Mouse (Mus musculus) bone marrow macrophage, adult 2 months (primary cell): ENCODE results near the gene Vil1.

Source experiments
- CTCF ChIP-seq: IDR thresholded peaks from 2 replicates; pipeline ENCODE4 v1.5.1; 2012; ENCODE audit warnings: low read depth, mild to moderate bottlenecking, low read length, moderate library complexity
- POLR2A ChIP-seq: IDR thresholded peaks from 2 replicates; pipeline ENCODE4 v1.6.1; 2012; ENCODE audit warnings: mild to moderate bottlenecking, low read depth, low read length, borderline replicate concordance

GRCm38 (mm10) chr1:74418747-74419439, 9.7 kb downstream of the Vil1 start:
- TF ChIP-seq POLR2A (no peak), CTCF (no peak)
